Mouse (Mus musculus): ENCODE results near the gene Rftn1.

Gene Rftn1

DNA sequence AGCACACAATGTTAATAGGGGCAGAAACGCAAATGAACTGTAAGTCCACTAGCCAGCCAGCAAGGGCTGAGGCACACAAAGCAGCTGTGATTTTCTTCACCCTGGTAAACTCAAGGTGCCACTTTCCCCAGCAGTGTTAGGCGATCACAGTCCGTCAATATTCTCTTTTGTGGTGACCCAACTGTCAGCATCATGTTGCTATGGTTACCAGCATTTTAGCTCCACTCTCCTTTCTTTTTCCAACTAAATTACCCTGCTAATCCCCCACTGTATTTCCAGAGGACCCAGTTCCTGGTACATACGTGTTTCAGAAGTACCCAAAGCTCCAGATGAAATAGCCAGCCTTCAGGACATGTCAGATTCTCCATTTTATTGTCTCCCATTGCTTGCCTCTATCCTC lies 169.1 kb downstream of the Rftn1 start:
- DNase-seq (ENCODE audit: low spot score in 2 of 2) = no peak

DNA sequence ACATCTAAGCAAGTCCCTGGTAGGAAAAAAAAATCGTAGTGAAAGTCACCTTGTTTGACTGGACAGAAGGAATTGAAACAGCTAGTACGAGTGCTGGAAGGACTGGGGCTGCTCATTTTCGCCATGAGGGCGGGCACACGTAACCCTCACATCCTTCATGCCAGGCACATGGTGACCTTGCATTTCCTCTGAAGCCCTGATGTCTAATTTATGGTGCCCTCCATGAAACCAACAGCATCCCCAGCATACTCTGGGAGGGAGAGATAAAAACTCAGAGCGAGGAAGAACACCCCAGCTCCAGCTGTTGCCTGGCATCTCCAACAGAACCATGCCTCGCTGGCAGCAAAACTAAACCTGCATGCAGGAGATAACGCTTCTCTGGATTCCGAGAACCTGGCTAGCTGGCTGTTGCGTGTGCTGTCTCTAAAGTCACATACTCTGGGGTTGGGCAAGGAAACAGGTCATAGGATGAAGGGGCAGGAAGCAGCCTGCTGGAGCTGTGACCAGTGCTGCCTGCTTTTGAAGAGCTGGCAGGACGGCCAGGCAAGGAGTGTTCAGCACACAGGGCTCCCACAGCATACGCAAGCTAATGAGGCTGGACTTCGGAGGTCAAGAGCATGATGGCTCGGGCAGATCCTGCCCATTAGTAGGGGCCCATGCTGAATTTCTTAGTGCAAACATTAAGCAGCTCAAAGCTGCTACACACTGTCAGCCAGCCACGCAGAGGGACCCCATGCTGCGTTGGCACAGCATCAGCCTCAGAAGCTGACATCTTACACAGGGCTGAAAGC lies 170.1 kb downstream of the Rftn1 start:
- no peak for DNase-seq (ENCODE audit: low spot score in 2 of 2)

DNA sequence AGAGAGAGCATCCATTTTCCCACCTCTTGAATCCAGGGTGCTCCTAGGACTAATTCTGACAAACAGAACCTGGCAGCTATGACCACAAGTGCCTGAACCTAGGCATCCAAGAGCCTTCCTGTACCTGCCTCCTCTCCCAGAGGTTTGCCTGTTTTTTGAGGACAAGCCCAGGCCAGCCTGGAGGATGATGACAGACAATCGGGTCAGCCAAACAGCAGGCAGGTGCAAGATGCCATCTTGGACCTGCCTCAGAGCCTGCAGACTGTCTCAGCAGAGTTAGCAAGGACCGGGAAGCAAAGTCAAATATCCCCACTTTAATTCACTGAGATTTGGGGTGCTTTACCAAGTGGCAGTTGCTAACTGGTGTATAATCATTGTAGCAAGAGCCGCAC lies 170.7 kb downstream of the Rftn1 start:
- no peak for DNase-seq (ENCODE audit: low spot score in 2 of 2)

DNA sequence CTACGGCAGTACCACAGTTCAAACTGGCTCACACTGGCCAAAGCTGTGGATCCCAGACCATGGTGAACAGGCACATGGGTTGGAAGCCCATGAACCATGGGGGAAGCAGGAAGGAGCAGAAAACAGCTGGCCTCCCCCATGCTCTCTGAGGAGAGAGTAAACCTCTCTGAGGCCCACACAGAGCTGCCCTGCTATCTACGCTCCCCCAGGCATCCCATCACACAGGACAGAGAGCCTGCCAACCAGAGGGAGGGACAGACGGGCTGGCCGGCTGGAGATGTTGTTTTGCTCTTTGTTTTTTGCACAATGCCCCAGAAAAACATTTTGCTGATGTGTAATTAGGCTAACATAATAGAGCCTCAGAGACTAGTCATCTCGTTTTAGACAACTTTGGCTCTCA lies 171.4 kb downstream of the Rftn1 start:
- peak; percentile 32 to 44 for DNase-seq (ENCODE audit: low spot score in 2 of 2)

DNA sequence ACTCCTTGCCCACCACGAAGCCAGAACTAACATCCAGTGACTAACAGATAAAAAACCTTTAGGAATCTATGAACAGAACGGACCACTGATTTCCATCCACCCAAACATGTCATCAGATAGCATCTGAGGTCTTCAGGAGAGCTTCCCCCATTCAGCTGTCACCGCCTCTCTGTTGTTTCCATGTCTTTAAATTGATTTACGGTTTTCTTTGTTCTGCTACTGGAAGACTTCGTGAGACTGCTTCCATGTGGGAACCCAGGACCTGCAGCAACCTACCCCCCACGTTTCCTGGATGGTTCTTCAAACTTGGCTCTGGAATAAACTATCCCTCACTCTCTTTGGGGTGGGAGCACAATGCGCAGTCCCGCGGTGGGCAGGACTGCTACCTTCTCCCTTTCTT lies 175.8 kb downstream of the Rftn1 start:
- no peak for DNase-seq (ENCODE audit: low spot score in 2 of 2)

DNA sequence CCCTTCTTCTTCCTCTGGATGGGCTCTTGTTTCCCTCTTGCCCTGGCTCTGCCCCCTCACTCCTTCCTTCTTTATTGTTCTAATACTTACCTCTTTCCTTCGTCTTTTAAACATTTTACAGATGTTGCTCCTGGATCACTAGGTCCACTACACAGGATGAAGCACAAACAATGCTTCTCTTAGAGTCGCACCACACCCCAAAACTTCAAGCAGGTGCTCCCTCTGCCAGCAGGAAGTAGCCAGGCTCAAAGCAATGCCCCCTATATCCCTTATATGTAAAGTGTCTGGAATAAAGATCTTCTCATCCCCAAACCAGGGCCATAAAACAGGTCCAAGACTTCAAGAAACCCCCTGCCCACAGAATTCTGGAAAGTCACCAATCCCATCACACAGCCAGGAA lies 176.6 kb downstream of the Rftn1 start:
- DNase-seq (ENCODE audit: low spot score in 2 of 2) = no peak

DNA sequence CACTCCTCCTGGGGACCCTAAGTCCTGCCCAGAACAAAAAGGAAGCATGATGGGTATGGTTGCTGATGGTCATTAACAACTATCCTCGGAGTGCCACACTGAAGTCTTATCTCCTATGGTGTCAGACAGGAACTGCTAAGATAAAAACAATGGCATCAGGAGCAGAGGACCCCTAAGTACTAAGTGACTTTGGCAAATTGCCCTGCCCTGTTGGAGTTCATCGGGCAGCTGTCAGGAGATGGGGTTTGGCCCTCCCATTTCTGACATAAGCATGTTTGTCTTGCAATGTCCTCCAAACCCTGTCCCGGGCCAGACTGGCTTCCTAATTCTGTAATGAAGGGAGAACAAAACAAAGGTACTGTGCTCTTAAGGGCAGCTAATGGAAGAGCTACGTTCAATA lies 180.4 kb downstream of the Rftn1 start:
- no peak for DNase-seq (ENCODE audit: low spot score in 2 of 2)

DNA sequence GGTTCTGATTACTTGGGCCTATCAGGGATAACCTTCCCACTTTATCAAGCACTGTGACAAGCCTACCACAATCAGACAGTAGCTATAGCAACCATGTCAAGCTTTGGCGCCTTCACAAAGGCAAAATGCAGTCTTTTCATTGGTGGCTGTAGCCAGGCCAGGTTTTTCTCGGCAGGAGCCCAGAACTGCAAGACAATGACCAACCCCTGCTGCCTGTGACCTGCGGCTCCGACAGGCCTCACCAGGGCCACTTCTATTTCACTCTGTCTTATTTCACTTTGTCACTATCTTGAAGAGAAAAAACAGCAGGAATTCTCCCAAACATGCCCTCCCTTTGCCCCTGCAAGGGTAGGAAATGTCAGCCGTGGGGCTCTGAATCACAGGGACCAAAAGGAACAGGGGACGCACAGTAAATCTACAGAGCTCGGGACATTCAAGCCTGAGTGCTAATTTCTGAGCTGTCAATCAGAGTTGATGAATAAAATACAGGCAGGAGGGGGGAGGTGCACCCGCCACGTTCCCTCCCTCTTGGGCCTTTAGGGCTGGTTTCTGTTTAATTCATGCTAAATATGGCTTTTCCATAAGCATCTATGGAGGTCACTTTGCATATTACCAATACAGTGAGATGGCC lies 183.6 kb downstream of the Rftn1 start:
- DNase-seq (ENCODE audit: low spot score in 2 of 2) = no peak

DNA sequence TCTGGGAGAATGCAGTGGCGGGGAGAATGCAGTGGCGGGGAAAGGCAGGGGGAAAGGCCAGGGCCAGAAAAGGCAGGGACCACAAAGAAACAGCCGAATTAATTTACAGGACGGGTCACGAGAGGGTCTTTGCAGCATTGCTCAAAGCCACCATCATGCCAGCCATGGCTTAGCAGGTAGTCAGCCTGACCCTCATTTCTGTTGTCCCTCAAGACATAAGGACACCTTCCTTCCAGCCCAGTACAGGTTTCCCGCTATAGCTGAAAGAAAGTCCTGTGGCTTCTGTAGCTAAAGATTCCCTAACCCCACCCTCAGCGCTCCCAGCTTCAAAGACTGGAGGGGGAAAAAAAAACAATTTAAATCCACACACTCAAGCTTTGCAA lies 184.1 kb downstream of the Rftn1 start:
- DNase-seq (ENCODE audit: low spot score in 2 of 2) = no peak

DNA sequence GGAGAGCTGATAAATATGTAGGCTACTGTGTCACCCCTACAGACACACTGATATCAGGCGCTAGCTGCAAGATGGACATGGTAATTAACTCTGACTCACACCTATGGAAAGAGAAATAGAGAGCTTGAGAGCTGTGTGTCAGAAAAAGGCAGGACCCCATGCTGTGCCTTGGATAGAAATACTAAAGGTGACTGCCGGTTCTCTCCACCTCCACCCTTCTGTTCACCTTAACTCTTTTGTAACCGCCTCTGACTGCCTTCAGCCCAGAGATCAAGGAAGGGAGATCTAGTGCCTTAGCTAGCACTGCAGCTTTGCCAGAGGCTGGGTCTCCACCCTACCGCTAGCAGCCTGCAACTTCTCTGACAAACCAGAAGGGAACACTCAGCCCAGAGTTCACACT lies 187.3 kb downstream of the Rftn1 start:
- DNase-seq (ENCODE audit: low spot score in 2 of 2) = no peak

DNA sequence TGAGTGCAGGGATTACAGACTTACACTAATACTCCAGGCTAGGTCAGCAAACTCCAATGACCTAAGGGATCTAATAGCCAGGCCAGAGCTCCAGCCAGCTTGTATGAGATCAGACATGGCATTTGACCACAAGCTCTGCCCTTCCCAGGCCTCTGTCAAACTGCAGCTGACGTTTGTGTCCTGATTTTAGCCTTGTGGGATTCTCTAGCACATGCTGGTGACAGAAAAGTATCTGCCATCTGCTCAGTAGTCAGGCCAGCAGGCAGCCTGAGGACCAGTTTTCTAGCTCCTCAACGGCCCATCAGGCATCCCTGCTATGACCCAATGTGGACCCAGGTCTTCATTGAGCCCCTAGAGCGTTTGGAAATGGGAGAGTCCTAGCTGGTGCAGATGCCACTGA lies 188.3 kb downstream of the Rftn1 start:
- no peak for DNase-seq (ENCODE audit: low spot score in 2 of 2)

DNA sequence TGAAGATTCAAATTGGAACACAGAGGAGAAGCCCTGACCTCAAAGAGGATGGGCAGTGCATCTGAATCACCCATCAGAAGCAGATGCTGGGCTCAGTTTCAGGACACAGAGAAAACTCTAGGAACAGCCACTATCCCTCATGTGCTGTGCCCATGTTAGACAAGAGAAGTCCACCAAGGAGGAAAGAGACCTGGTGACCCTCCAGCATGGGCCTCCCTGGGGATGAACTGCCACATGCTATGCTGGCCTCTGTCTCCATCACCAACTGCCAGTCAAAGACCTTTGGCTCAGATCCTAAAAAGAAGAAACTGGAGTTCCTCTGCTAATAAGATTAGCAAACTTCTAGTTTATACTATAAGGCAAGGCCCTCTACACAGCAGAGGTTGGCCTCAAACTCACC lies 188.7 kb downstream of the Rftn1 start:
- no peak for DNase-seq (ENCODE audit: low spot score in 2 of 2)

DNA sequence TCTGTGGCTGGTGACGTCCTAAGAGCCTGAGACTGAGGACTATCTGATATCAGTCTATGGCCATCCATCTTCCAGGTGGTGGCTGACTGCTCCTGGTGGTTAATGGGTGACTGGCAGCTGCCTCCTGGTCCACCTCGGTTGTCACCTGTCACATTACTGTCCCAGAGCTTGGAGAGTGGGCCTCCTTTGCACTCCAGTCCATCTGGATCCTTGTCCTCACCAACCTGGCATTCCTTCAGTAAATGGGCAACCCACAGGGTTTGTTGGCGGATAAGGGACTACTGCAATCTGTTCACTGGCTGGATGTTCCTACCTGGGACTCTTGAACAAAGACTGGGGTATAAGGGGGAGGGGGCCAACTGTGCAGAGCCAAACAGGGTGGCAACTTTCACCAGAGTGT lies 189.9 kb downstream of the Rftn1 start:
- DNase-seq (ENCODE audit: low spot score in 2 of 2) = no peak

DNA sequence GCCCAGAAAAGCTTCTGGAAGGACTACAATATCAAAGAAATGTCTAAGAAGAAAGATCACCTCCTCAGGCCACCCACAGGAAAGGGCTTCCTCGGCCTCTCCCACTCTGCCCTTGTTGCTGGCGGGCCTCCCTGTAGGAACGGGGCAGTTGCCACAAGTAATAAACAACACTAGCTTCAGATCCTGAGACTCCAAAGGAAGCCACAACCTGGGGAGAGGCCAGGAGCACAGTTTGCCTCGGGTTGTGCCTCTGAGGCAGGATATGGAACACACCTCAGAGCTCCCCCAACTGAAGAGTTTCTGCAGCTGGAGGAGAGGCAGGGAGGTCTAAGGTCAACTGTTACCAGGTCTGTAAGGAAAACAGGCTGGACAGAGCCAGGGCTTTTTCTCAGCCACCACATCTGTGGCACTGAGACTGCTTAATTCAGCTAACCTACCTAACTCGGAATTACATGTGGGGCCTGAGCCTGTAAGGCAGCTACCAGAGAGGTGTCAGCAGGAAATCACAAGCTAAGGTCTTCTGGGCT lies 193.8 kb downstream of the Rftn1 start:
- DNase-seq (ENCODE audit: low spot score in 2 of 2) = no peak

DNA sequence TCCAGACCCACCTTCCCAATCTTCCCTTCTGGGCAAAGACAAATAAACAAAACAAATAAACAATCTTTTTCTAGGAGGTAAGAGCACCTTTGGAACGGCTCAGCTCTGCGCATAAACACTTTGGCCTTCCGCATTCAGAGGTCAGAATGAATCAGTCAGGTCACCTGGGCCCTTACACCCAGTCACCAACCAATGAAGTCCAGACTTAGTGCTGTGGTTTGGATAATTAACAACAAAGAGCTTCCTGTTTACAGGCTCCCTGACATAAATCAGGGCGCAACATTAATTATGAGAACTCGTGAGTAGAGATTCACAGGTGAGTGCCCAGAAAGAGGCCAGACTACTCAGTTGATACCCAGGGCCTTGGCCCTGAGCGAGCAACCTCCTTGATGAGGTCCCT lies 194.4 kb downstream of the Rftn1 start:
- no peak for DNase-seq (ENCODE audit: low spot score in 2 of 2)

DNA sequence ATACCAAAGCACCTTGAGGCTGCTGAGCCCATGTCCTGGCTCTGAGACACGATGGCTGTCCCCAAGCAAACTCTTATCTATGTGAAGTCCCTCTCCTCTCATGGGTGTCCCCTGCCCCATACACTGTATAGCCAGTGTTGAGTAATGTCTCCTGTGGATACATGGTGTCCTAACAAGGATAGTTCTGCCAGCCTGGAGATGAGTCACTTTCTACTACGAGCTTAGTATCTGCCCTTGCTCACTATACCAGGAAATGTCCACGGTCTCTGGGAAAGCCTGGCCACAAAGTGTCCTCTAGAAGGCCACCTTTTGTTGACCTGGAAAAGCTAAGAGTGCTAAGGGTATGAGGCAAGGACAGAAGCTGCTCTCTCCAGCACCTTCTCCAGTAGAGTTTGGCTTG lies 195.2 kb downstream of the Rftn1 start:
- DNase-seq (ENCODE audit: low spot score in 2 of 2) = no peak

DNA sequence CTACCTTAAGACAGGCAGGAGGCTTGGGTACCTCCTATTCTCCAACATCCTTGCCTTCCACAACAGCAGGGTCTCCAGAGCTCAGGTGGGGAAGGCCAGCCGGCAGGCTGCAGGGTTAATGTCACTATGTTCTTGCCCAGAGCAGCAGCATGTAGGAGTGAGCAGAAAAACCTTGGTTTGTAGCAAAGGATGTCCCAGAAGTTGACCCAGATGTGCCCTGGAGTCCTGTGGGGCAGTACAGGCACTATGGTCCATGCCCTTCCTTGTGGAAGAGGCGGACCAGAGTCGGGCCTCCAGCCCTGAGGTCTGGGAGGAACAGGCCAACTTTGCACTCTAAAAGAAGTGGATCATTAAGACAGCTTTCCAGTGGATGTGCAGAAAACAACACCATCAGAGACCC lies 196.8 kb downstream of the Rftn1 start:
- DNase-seq (ENCODE audit: low spot score in 2 of 2) = no peak

DNA sequence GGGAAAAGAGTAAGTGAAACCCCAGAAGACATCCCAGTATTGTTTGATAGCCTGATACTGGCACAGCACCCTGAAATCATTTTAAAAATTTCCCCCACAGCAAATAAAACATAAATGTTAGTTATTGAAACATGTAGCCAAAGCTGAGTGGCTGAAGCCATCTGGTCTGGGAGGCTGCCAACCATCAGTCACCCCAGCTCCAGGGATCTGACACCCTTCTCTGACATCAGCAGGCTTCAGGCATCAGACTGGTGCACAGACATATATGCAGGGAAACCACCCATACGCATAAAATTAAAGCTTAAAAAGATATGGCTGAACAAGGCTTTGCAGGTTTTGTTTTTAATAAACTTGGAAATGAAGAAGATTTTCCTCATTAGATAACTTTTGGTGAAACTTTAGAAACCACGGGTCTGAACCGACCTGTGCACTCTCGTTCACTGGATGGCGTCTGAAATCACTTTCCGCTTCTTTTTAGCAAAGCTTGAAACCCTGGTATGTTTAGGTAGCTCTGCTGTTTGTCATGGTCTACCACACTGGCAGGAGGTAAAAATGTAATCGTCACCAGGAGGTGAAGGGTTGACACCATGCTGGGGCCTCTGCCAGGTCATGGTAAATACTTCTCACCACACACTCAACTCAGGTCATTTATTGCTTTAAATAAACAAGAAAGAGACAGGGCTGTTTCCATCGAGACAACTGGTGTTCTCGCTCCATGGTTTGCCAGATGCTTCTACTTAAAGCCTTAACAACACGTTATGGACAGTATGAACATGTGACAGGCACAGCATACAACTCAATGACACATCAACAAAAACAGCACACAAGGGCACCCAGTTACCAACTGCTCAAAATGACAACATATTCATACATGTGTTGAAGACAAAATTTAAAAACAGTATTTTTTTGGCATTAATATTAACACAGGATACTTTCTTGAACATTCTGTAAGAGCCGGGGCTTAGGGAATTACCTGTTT lies 197.6 kb downstream of the Rftn1 start:
- DNase-seq (ENCODE audit: low spot score in 2 of 2) = no peak

DNA sequence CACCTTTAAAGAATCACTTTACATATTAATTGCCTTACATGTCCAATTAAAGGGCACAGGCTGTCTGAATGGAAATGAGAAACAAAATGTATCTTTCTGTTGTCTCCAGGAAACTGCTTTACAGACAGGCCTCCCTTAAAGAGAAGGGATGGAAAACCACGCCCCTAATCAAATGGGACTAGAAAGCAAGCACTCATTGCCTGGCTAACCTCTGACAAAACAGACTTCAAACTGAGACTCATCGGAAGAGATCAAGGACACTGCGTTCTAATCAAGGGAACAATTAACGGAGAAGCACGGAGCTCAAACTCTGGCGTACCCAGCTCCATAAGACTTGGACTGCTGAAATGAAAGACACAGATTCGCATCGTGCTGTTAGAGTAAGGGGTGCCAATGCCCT lies 200.9 kb downstream of the Rftn1 start:
- DNase-seq (ENCODE audit: low spot score in 2 of 2) = no peak

DNA sequence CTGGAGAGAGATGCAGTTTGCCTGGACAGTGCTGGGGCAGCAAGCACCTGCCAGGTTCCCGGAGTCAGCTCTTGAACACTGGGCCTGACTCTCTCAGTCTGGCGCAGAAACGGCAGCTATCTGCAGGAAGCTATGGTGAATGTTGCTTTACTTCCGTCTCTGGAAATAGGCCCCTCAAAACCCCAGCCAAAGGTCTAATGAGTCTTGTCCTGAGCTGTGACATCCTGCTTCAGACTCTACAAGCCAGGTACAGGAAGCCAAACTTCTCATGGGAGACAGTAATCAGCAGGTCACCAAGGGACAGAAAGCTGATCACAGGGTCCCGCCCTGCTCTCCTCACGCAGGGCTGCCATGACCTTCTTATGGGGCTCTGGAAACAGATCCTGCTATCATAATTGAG lies 203.4 kb downstream of the Rftn1 start:
- DNase-seq (ENCODE audit: low spot score in 2 of 2) = no peak

DNA sequence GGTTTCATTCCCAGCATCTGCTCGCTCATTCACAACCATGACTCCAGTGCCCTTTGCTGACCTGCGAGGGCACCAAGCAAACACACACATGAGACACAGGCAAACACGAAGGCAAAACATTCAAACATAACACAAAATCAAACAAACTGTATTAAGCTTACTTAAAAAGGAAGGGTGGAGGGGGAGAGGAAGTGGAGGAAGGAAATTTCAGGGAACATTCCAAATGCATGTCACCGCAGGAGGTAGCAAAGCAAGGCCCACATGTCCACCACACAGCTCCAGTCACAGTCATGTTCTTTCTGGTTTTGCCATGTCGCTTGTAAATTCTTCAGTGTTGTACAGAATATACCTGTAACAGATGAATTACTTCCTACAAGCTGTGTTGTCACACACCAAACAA lies 207.0 kb downstream of the Rftn1 start:
- no peak for DNase-seq (ENCODE audit: low spot score in 2 of 2)

DNA sequence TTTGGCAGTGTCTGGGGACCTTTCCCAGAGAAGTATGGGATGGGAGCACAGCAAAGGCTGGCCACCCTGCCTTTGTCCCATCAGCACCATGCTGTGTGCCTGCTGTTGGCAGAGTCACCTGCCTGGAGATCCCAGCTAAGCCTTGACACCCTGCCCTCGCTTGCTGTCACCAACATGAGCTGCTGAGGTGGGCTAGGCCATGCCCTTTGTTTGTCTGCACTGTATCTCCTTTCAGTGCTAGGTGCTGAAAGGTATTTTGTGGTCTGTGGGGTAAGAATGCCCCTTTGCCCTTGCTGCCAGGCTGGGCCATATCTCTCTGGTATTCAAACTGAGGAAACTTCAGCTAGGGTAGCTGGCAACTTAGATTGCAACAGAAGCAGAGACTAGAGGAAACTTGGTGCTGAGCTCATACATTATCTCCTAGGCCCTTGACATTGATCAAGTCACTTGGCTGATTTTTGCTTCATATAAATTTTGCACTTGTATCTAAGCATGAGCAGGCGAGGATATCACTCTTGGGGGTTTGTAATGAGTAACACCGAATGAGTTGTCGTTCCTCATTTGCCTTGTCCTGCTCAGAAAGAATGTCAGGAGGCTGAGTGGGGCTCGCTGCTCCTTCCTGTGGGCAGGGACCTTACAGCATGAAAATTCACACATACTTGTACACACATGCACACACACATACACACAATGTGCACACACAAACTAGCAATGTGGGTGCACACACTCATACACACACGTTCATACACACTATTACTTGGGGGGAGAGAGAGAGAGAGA lies 207.7 kb downstream of the Rftn1 start:
- DNase-seq (ENCODE audit: low spot score in 2 of 2) = no peak
